Mouse (Mus musculus) ovary, adult 18-20 months (tissue): Measurements from ENCODE around the gene 1700016H13Rik.

Experiments
- DNase-seq: peaks from one replicate; pipeline ENCODE4 v3.0.0; 2022; ENCODE audit warnings: low spot score, mixed read lengths

1700016H13Rik gene

GRCm38 (mm10) chr5:103603115-103603893, 52.5 kb downstream of the 1700016H13Rik start:
- no peak for DNase-seq

DNA sequence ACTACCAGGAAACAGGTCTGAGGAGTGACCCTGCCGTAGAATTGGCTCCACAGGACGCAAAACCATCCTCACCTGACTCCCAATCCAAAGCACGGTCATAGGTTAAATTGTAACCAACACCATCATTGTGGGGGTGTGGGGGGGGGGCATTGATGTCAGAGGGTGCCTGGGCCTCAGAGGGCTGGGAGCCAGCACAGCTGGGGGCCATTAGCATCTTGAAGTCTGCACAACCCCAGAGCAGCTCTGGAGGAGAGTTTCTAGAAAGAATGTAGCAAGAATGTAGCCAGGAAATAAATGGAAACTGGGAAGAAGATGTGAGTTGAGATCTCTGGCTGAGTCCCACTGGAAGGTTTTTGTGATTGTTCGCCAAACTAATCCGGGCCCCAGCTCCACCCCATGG, 56.9 kb downstream of the 1700016H13Rik start:
- no peak for DNase-seq

- DNase-seq = no peak
Measured at GRCm38 (mm10) chr5:103598264-103598663, 57.5 kb downstream of the 1700016H13Rik start.
